Mouse (Mus musculus) MEL (cell line): ENCODE measurements around the gene Zfp3. TPM values are rescaled to one million over a fixed set of nuclear protein-coding genes. Genes with fewer than 3 reads are reported as not detected.

Source experiments
- polyA plus RNA-seq, 2 experiments: library from polyadenylated mRNA; stranded (reverse) in 1 of 2; unstranded in 1 of 2; fragments of >175 nt in 1 of 2; fragments of >200 nt in 1 of 2; gene quantifications; 2 replicates each; pipeline versions ENCODE4 v1.2.1 to v1.2.4; 2012; ENCODE audit warnings: low replicate concordance in 2 of 2, low read depth in 1 of 2; ENCODE audit not compliant: insufficient read length in 2 of 2, insufficient read depth in 1 of 2, missing spikeins in 1 of 2
- total RNA-seq: library from RNA; depleted of rRNA; stranded (reverse); fragments of 300-350 nt; gene quantifications from 2 replicates; pipeline ENCODE4 v1.2.3, GENCODE M21; 2012; rRNA removed

Gene Zfp3
- total and polyA plus RNA-seq, 3 experiments: 1.5 to 1.9 TPM; not detected in 1

Other genes with a start within 250 kb of the Zfp3 start
- not detected in 2 replicates for gene Vmo1, start 249.6 kb upstream of the Zfp3 start, total RNA-seq
- not detected for gene Vmo1, start 249.6 kb upstream of the Zfp3 start, polyA plus RNA-seq
- not detected in 2 replicates for gene Gltpd2, start 245.0 kb upstream of the Zfp3 start, total RNA-seq
- under 1 TPM in 1 of 2 experiments, not detected in 1; 0.06 TPM for gene Gltpd2, start 245.0 kb upstream of the Zfp3 start, polyA plus RNA-seq
- 602 and 671 TPM in 2 replicates for gene Psmb6, start 238.8 kb upstream of the Zfp3 start, total RNA-seq
- 100 to 1,000 TPM in 1 of 2 experiments, not detected in 1; 462 TPM for gene Psmb6, start 238.8 kb upstream of the Zfp3 start, polyA plus RNA-seq
- not detected in 2 replicates for gene Gm40193, start 231.3 kb upstream of the Zfp3 start, total RNA-seq
- gene Gm40193, start 231.3 kb upstream of the Zfp3 start, polyA plus RNA-seq: not detected
- 0.07 and 0.15 TPM in 2 replicates for gene Pld2, start 224.1 kb upstream of the Zfp3 start, total RNA-seq
- gene Pld2, start 224.1 kb upstream of the Zfp3 start, polyA plus RNA-seq: under 1 TPM in 1 of 2 experiments, not detected in 1; 0.39 TPM
- gene Mink1, start 201.3 kb upstream of the Zfp3 start, total RNA-seq: 25.0 and 33.8 TPM in 2 replicates
- 100 to 1,000 TPM in 1 of 2 experiments, 10 to 100 TPM in 1; 57.3 to 230 TPM for gene Mink1, start 201.3 kb upstream of the Zfp3 start, polyA plus RNA-seq
- not detected in 2 replicates for gene 4930544D05Rik, start 148.4 kb upstream of the Zfp3 start, total RNA-seq
- under 1 TPM in 1 of 2 experiments, not detected in 1; 0.10 TPM for gene 4930544D05Rik, start 148.4 kb upstream of the Zfp3 start, polyA plus RNA-seq
- 0.54 TPM in 1 of 2 replicates, not detected in the other for gene Chrne, start 145.0 kb upstream of the Zfp3 start, total RNA-seq
- gene Chrne, start 145.0 kb upstream of the Zfp3 start, polyA plus RNA-seq: under 1 TPM in 1 of 2 experiments, not detected in 1; 0.33 TPM
- gene Gp1ba, start 125.1 kb upstream of the Zfp3 start, total RNA-seq: 0.98 and 1.6 TPM in 2 replicates
- gene Gp1ba, start 125.1 kb upstream of the Zfp3 start, polyA plus RNA-seq: 1 to 10 TPM in 1 of 2 experiments, not detected in 1; 5.0 TPM
- 30.4 and 31.4 TPM in 2 replicates for gene Rnf167, start 117.0 kb upstream of the Zfp3 start, total RNA-seq
- gene Rnf167, start 117.0 kb upstream of the Zfp3 start, polyA plus RNA-seq: 10 to 100 TPM in 1 of 2 experiments, not detected in 1; 44.4 TPM
- 96.3 and 104 TPM in 2 replicates for gene Slc25a11, start 116.7 kb upstream of the Zfp3 start, total RNA-seq
- 100 to 1,000 TPM; 114 to 145 TPM for gene Slc25a11, start 116.7 kb upstream of the Zfp3 start, polyA plus RNA-seq
- 1,332 and 1,356 TPM in 2 replicates for gene Pfn1, start 109.6 kb upstream of the Zfp3 start, total RNA-seq
- gene Pfn1, start 109.6 kb upstream of the Zfp3 start, polyA plus RNA-seq: 1,000 to 10,000 TPM; 2,392 to 5,980 TPM
- gene Eno3, start 107.0 kb upstream of the Zfp3 start, total RNA-seq: 12.9 and 14.2 TPM in 2 replicates
- 10 to 100 TPM in 1 of 2 experiments, not detected in 1; 16.8 TPM for gene Eno3, start 107.0 kb upstream of the Zfp3 start, polyA plus RNA-seq
- gene Spag7, start 94.8 kb upstream of the Zfp3 start, total RNA-seq: 76.4 and 81.0 TPM in 2 replicates
- gene Spag7, start 94.8 kb upstream of the Zfp3 start, polyA plus RNA-seq: 10 to 100 TPM in 1 of 2 experiments, not detected in 1; 99.6 TPM
- 1.9 and 2.8 TPM in 2 replicates for gene Camta2, start 76.1 kb upstream of the Zfp3 start, total RNA-seq
- 10 to 100 TPM in 1 of 2 experiments, not detected in 1; 15.0 TPM for gene Camta2, start 76.1 kb upstream of the Zfp3 start, polyA plus RNA-seq
- 0.35 and 0.46 TPM in 2 replicates for gene Inca1, start 64.1 kb upstream of the Zfp3 start, total RNA-seq
- 1 to 10 TPM in 1 of 2 experiments, not detected in 1; 2.2 TPM for gene Inca1, start 64.1 kb upstream of the Zfp3 start, polyA plus RNA-seq
- 19.8 and 20.3 TPM in 2 replicates for gene Kif1c, start 63.7 kb upstream of the Zfp3 start, total RNA-seq
- 10 to 100 TPM in 1 of 2 experiments, not detected in 1; 21.7 TPM for gene Kif1c, start 63.7 kb upstream of the Zfp3 start, polyA plus RNA-seq
- not detected in 2 replicates for gene Scimp, start 48.4 kb downstream of the Zfp3 start, total RNA-seq
- not detected for gene Scimp, start 48.4 kb downstream of the Zfp3 start, polyA plus RNA-seq
- 34.3 and 35.6 TPM in 2 replicates for gene Rabep1, start 80.6 kb downstream of the Zfp3 start, total RNA-seq
- gene Rabep1, start 80.6 kb downstream of the Zfp3 start, polyA plus RNA-seq: 10 to 100 TPM; 24.2 to 72.2 TPM
- 49.8 and 56.3 TPM in 2 replicates for gene Nup88, start 205.8 kb downstream of the Zfp3 start, total RNA-seq
- 10 to 100 TPM in 1 of 2 experiments, not detected in 1; 72.5 TPM for gene Nup88, start 205.8 kb downstream of the Zfp3 start, polyA plus RNA-seq
- 55.8 and 60.8 TPM in 2 replicates for gene Rpain, start 206.0 kb downstream of the Zfp3 start, total RNA-seq
- gene Rpain, start 206.0 kb downstream of the Zfp3 start, polyA plus RNA-seq: 10 to 100 TPM in 1 of 2 experiments, not detected in 1; 93.5 TPM
- 164 and 188 TPM in 2 replicates for gene C1qbp, start 218.8 kb downstream of the Zfp3 start, total RNA-seq
- 100 to 1,000 TPM in 1 of 2 experiments, not detected in 1; 614 TPM for gene C1qbp, start 218.8 kb downstream of the Zfp3 start, polyA plus RNA-seq
- gene Dhx33, start 240.2 kb downstream of the Zfp3 start, total RNA-seq: 40.2 and 49.8 TPM in 2 replicates
- gene Dhx33, start 240.2 kb downstream of the Zfp3 start, polyA plus RNA-seq: 10 to 100 TPM in 1 of 2 experiments, not detected in 1; 42.6 TPM